Mouse (Mus musculus): ENCODE results near the gene Xpot. TPM values are rescaled to one million over a fixed set of nuclear protein-coding genes. Genes with fewer than 3 reads are reported as not detected.

Xpot gene
- polyA plus RNA-seq (2017; shearing (Covaris generic)): 41.6 TPM

DNA sequence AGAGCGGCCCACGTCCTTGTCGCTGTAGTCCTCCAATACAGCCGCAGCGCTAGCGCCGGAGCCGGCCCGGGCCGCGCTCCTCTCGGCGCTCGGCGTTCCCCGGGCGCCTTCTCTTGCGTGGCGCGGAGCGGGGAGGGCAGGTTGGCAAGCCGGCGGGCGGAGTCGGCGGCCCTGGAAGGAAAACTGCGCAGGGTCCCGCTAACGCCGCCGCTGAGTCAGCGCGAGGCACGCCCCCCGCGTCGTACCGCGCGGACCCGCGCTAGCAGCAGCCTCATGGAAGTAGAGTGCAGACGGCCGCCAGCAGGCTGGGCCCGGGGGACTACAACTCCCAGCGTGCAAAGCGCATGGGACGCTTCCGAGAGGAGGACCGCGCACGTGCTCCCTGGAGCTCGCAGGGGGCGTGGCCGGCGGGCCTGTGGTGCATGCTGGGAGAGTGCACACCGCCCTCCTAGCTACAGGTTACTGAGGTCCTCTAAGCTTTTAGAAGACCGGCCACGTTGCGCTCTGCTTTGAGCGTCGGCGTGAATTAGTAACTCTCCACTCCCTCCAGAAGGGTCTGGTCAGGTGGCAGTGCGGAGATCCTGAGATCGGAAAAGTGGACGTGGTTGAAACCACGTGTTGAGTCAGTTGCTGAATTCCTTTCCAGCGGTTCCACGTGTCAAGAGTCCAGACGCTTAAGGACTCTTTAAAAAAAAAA lies at the start of gene Xpot:
TSS of gene Xpot (minus strand) at position 147 of the 697 bp plus-strand sequence.

DNA sequence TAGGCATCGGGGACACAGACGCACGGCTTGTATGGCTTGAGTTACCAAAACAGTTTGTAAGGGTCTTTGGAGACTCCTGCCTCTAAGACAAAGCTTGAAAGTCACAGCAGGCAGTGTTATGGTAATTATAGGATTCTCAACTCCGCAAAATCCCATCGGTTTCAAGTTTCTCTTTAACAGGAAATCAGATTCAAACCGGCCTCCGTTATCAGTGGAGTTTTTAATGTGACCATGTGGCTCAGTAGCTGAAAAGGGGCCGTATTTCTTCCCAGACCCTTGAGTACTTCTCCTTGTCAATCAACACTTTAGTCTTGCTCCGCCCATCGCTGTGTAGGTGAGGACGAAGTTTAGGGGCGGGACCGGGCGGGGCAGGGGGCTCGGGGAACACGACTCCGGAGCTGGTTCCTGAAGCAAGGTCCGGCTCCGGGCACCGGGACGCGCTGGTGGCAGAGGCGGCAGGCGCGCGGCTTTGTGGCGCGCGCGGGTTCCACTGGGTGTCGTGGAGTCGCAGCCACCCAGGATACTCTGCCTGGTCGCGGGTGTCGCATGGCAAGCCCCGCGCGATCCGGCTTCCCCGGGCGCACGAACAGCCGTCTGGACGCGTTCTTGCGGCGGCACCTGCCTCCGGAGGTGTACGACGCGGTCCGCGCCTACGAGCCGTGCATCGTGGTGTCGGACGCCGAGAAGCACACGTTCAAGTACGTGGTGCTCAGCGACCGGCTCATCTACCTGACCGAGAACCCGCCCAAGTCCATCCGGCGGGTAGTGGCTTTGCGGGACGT lies 15.3 kb upstream of the Xpot start, which contains the start of gene D930020B18Rik:
TSS of gene D930020B18Rik (plus strand) at position 317 of the 782 bp plus-strand sequence.

DNA sequence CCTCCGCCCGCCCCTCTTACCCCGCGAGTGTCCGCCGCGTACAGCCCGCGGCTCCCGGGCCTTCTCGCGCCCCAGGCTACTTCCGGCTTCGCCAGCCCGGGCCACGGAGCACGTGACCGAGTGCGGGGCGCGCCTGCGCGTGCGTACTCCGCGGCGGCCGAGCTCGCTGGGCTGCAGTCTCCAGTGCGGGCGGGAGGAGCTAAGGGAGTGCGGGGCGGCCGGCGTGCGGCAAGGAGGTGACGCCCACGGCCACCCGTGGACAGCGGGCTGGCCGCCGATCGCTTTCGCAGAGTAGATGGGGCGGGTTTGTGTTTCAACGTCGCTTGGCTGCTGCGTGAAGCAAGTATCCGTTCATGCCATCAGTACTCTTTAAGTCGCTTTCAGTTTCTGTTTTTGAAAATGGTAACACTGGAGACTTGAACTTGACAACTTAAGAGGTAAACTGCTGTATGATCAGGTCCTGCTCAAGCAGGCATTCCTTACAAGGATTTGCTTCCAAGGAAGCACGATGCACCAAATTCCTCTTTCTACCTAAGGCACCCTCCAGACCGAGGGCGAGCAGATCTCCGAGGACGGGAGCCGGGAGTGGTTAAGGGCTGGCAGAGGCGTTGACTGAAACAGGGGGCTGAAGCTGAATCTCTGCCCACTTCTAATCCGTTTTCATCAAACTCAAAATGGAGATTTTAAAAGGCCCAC lies 39.3 kb downstream of the Xpot start, which contains the start of gene Tbk1:
TSS of gene Tbk1 (minus strand) at position 113 of the 696 bp plus-strand sequence.

Other genes with a start within 250 kb of the Xpot start
- gene Rassf3, start 150.0 kb downstream of the Xpot start, polyA plus RNA-seq (2017; shearing (Covaris generic)): 118 TPM
- 77.0 TPM for gene Tbk1, start 39.5 kb downstream of the Xpot start, polyA plus RNA-seq (2017; shearing (Covaris generic))
- gene D930020B18Rik, start 15.3 kb upstream of the Xpot start, polyA plus RNA-seq (2017; shearing (Covaris generic)): not detected
- 4.4 TPM for gene BC048403, start 113.6 kb upstream of the Xpot start, polyA plus RNA-seq (2017; shearing (Covaris generic))